Mouse (Mus musculus): ENCODE data around the gene Zfp106. TPM values are rescaled to one million over a fixed set of nuclear protein-coding genes. Genes with fewer than 3 reads are reported as not detected.

Zfp106 gene
- polyA plus RNA-seq, 1 experiment from 2014 or later = 61.8 TPM

DNA sequence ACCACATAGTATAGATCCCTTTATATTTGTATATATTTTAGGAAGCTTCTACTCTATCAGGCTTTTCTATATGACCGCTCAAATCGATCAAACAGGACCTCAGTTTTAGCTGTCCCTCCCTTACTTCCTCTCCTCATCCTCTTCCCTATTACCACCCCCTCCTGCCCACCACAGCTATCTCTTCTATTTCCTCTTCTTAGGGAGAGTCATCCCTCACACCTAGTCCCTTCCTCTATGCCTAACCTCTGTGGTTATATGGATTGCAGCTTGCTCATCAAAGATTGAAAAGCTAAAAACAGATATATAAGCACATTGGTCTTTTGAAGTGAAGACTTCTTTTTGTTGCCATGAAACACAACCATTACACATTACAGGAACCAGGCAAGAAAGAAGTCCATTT, 18.9 kb downstream of the Zfp106 start:
- H3K36me3 ChIP-seq = peaks cover 48% of the 10 kb centered on the region
- H3K4me1 ChIP-seq (replicated peaks) = no peaks in the 10 kb centered on the region
- no peaks in the 10 kb centered on the region for H3K27me3 ChIP-seq
- no peak overlapping the region for H3K4me3 ChIP-seq (replicated peaks)
- no peak overlapping the region for H3K9ac ChIP-seq (replicated peaks)
- no peak overlapping the region for H3K27ac ChIP-seq
- H3K4me2 ChIP-seq = no peak overlapping the region
- no peaks in the 10 kb centered on the region for H3K9me3 ChIP-seq
- no peak for ATAC-seq (ENCODE audit: insufficient number of reproducible peaks, insufficient read depth, low FRiP score, low TSS enrichment, low read depth)
- 100% methylated on average over 2 of the region's 2 CpGs for WGBS

DNA sequence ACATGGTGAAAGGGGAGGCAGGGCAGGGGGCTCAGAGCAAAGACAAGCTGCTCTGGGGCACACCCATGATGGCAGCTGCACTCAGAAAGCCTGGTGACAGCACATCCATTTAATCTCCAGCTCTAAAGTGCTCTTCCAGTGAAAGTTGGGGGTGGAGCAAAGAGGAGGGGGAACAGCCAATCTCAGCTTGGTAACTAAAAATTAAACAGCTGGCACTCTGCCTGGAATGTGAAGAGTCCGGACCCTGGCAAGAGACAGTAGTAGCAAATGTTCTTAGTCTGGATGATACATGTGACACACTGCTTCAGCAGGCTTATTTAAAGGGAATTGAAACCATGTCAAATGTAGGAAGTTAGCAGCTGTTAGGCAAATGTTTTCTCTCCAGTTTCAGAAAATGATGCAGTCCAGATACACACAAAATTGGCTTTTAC, 23.9 kb downstream of the Zfp106 start:
- no peak overlapping the region for H3K27ac ChIP-seq
- H3K9me3 ChIP-seq = no peaks in the 10 kb centered on the region
- H3K9ac ChIP-seq (replicated peaks) = no peak overlapping the region
- 57% methylated on average over 1 of the region's 1 CpGs for WGBS
- no peaks in the 10 kb centered on the region for H3K4me1 ChIP-seq (replicated peaks)
- H3K27me3 ChIP-seq = no peaks in the 10 kb centered on the region
- H3K4me2 ChIP-seq = no peak overlapping the region
- H3K36me3 ChIP-seq = peaks cover 43% of the 10 kb centered on the region
- 0 out of 2 replicates have a peak, but pooled peaks have one; percentile 31 for ATAC-seq (ENCODE audit: insufficient number of reproducible peaks, insufficient read depth, low FRiP score, low TSS enrichment, low read depth)
- H3K4me3 ChIP-seq (replicated peaks) = no peak overlapping the region

DNA sequence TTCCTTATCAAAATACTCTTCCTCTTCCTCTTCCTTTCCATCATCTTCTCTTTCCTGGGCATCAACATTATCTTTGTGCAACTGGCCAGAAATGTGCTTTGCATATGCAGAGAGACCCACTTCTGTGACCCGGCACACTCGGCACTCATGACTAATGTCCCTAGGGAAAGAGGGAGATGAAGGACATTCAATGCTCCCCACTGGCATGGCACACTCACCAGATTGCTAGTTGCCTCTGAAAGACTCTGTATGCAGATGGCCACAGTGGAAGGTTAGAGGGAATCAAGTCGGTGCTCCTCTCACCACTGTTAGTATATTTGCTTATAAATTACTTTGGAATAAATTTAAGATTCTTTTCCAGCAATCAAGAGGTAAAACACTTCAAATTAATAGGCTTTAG, 24.3 kb downstream of the Zfp106 start:
- peaks cover 43% of the 10 kb centered on the region for H3K36me3 ChIP-seq
- H3K27me3 ChIP-seq = no peaks in the 10 kb centered on the region
- H3K4me3 ChIP-seq (replicated peaks) = no peak overlapping the region
- no peak overlapping the region for H3K9ac ChIP-seq (replicated peaks)
- no peak overlapping the region for H3K4me2 ChIP-seq
- no peak for ATAC-seq (ENCODE audit: insufficient number of reproducible peaks, insufficient read depth, low FRiP score, low TSS enrichment, low read depth)
- no peaks in the 10 kb centered on the region for H3K9me3 ChIP-seq
- WGBS = 92% methylated on average over 3 of the region's 3 CpGs
- H3K27ac ChIP-seq = no peak overlapping the region
- H3K4me1 ChIP-seq (replicated peaks) = no peaks in the 10 kb centered on the region

DNA sequence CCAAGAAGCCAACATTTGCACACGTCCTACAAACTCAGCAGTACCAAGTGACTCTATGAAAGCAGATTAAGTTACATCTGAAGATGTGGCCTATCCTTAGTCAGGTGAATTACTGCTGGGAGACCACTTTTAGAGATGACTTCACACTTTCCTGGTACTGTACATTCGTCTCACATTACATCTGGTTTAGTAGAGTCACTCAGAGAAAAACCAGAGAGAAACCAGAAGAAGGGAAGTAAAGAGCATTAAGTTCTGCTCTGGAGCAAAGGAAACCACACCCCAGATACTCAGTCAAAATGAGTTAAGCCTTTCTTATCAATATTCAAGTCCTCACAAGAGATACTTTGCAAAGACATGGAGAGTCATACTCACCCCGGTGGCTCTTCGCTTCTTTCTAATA, 32.4 kb downstream of the Zfp106 start:
- H3K36me3 ChIP-seq = peaks cover 95% of the 10 kb centered on the region

DNA sequence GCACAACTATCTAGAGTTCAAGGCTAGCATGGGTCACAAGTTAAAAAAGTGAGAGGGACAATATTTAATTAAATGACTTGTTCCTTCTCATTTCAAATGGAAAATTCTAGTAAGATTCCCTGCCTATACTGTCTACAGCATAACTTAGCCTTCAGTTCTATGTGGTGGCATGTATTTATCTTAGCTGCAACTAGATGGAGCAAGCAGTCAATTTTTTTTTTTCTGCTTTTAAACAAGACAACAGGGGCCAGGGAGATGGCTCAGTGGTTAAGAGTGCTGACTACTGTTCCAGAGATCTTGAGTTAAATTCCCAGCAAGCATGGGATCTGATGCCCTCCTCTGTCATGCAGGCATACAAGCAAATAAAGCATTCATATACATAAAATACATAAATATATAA, 34.1 kb downstream of the Zfp106 start:
- Histone ChIP-seq H3K4me1 (replicated peaks) (no peaks in the 10 kb centered on the region), H3K36me3 (peaks cover 95% of the 10 kb centered on the region), H3K4me2 (no peak overlapping the region), H3K9ac (replicated peaks) (no peak overlapping the region), H3K9me3 (no peaks in the 10 kb centered on the region), H3K27ac (no peak overlapping the region), H3K4me3 (replicated peaks) (no peak overlapping the region), H3K27me3 (no peaks in the 10 kb centered on the region)
- ATAC-seq (ENCODE audit: insufficient number of reproducible peaks, insufficient read depth, low FRiP score, low TSS enrichment, low read depth) = no peak

More for the DNA sequence above, 32.4 kb downstream of the Zfp106 start:
- ATAC-seq (ENCODE audit: insufficient number of reproducible peaks, insufficient read depth, low FRiP score, low TSS enrichment, low read depth) = no peak
- no peak overlapping the region for H3K4me2 ChIP-seq
- no peaks in the 10 kb centered on the region for H3K27me3 ChIP-seq
- H3K9me3 ChIP-seq = no peaks in the 10 kb centered on the region
- H3K4me3 ChIP-seq (replicated peaks) = no peak overlapping the region
- 84% methylated on average over 4 of the region's 4 CpGs for WGBS
- no peak overlapping the region for H3K9ac ChIP-seq (replicated peaks)
- H3K4me1 ChIP-seq (replicated peaks) = no peaks in the 10 kb centered on the region
- no peak overlapping the region for H3K27ac ChIP-seq

DNA sequence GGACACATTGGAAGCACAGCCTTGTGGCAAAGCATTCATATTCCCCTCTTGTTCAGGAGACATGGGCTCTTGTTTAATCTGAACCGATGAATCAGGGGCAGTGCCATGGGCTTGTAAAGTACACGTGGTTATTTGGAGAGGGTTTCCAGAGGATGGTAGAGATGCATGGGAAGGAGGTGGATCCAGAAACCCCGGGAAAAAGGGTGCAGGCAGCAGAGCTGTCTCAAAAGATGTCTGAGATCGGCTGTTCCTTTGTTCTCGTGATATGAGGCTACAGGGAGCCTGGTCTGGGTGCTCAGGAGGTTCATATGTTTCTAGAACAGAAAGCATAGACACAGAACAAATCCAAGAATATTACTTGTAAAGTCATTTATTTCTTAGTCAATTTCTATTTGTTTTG, 36.9 kb downstream of the Zfp106 start:
- Histone ChIP-seq H3K4me3 (replicated peaks) (no peak overlapping the region), H3K9me3 (no peaks in the 10 kb centered on the region), H3K4me2 (no peak overlapping the region), H3K27ac (no peak overlapping the region), H3K4me1 (replicated peaks) (no peaks in the 10 kb centered on the region), H3K36me3 (peaks cover 96% of the 10 kb centered on the region), H3K27me3 (no peaks in the 10 kb centered on the region), H3K9ac (replicated peaks) (no peak overlapping the region)
- no peak for ATAC-seq (ENCODE audit: insufficient number of reproducible peaks, insufficient read depth, low FRiP score, low TSS enrichment, low read depth)
- WGBS = 89% methylated on average over 5 of the region's 5 CpGs

DNA sequence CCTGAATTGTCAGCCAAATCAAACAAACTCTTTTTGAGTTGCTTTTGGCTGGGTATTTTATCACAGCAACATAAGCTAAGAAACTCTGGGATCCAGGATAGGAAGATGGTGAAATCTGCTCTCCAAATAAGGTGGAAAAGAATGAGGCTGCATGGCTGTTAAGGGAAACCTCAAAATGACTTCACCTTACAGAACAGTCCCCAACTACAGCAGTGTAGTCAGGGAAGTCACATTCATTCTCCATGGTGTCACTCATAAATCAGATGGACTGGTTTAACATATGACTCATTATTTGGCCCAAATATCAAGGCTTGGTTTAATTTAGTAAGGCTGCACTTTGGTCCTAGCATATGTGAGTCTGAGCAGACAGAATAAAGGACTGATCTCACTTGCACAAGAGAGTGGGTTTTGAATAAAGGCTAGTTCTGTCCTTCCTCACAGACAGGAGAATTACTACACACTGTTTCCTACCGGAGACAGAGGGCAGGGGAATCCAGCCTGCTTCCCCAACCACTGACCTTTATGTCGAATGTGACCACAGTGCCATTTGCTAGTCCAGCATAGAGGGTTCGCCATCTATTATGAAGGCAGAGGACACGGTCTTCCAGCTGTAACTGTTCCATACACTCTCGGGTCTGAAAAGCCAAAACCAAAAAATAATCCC, 45.0 kb downstream of the Zfp106 start:
- Histone ChIP-seq H3K9me3 (no peaks in the 10 kb centered on the region), H3K4me2 (no peak overlapping the region), H3K4me3 (replicated peaks) (no peak overlapping the region), H3K36me3 (peaks cover 97% of the 10 kb centered on the region), H3K9ac (replicated peaks) (no peak overlapping the region), H3K4me1 (replicated peaks) (no peaks in the 10 kb centered on the region), H3K27ac (no peak overlapping the region), H3K27me3 (no peaks in the 10 kb centered on the region)
- WGBS = 89% methylated on average over 5 of the region's 5 CpGs
- ATAC-seq (ENCODE audit: insufficient number of reproducible peaks, insufficient read depth, low FRiP score, low TSS enrichment, low read depth) = no peak

DNA sequence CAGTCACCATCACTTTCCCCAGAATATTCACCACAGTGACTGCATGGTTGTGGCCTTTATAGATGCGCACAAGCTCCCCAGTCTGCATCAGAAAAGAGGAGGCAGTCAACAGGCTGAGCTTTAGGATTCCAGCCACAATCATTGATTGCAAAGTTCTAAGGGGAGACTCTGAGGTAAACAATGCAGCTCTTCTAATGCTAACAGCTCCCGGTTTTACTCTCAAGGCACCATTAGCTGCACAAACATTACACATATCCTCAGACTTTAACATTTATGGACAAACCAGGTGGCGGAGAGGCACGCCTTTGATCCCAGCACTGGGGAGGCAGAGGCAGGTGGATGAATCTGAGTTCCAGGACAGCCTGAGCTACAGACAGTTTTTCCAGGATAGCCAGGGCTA, 49.5 kb downstream of the Zfp106 start:
- Histone ChIP-seq H3K36me3 (peaks cover 84% of the 10 kb centered on the region), H3K27ac (no peak overlapping the region), H3K27me3 (no peaks in the 10 kb centered on the region), H3K4me3 (replicated peaks) (no peak overlapping the region), H3K4me1 (replicated peaks) (no peaks in the 10 kb centered on the region), H3K9me3 (no peaks in the 10 kb centered on the region), H3K4me2 (no peak overlapping the region), H3K9ac (replicated peaks) (no peak overlapping the region)
- no peak for ATAC-seq (ENCODE audit: insufficient number of reproducible peaks, insufficient read depth, low FRiP score, low TSS enrichment, low read depth)
- WGBS = 94% methylated on average over 4 of the region's 4 CpGs

DNA sequence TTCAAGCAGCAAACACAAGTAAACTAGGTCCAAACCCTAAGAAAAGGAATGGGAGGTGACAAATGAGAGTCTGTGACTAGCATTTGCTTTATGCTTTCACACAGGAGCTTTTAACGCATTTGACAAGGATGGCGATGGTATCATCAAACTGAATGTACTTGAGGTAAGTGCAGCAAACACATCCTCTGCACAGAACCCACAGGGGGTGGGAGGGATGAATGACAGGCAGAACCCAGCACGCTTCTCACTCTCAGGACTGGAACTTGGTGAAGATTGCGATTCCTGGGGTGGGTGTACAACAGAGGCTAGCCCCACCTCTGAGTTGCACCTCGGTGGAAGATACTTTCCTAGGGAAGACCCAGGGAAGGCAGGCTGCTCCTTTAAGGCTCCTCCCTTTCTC, 59.7 kb downstream of the Zfp106 start:
- Histone ChIP-seq H3K4me1 (replicated peaks) (peaks cover 12% of the 10 kb centered on the region; the same call in 1 of the 2 replicates), H3K4me3 (replicated peaks) (no peak overlapping the region), H3K27me3 (no peaks in the 10 kb centered on the region), H3K9ac (replicated peaks) (no peak overlapping the region), H3K4me2 (no peak overlapping the region), H3K27ac (no peak overlapping the region), H3K36me3 (peaks cover 36% of the 10 kb centered on the region), H3K9me3 (no peaks in the 10 kb centered on the region)
- no peak for ATAC-seq (ENCODE audit: insufficient number of reproducible peaks, insufficient read depth, low FRiP score, low TSS enrichment, low read depth)
- 71% methylated on average over 5 of the region's 5 CpGs for WGBS

DNA sequence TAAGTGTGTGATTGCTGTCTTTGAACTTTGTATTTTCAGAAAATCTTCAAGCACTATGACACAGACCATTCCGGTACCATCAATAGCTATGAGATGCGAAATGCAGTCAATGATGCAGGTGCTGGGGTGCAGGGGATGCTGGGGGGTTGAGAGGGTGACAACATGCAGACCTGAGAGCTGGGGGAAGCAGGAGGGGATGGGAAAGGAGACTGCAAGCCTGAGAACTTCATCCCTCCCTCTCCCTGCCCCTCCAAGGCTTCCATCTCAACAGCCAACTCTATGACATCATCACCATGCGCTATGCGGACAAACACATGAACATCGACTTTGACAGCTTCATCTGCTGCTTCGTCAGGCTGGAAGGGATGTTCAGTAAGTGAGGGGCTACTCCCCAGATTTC, 60.5 kb downstream of the Zfp106 start:
- Histone ChIP-seq H3K4me3 (replicated peaks) (no peak overlapping the region), H3K4me1 (replicated peaks) (peaks cover 12% of the 10 kb centered on the region; the same call in 1 of the 2 replicates), H3K27me3 (no peaks in the 10 kb centered on the region), H3K9me3 (no peaks in the 10 kb centered on the region), H3K4me2 (no peak overlapping the region), H3K36me3 (peaks cover 27% of the 10 kb centered on the region), H3K9ac (replicated peaks) (no peak overlapping the region), H3K27ac (no peak overlapping the region)
- 88% methylated on average over 6 of the region's 6 CpGs for WGBS
- no peak for ATAC-seq (ENCODE audit: insufficient number of reproducible peaks, insufficient read depth, low FRiP score, low TSS enrichment, low read depth)

DNA sequence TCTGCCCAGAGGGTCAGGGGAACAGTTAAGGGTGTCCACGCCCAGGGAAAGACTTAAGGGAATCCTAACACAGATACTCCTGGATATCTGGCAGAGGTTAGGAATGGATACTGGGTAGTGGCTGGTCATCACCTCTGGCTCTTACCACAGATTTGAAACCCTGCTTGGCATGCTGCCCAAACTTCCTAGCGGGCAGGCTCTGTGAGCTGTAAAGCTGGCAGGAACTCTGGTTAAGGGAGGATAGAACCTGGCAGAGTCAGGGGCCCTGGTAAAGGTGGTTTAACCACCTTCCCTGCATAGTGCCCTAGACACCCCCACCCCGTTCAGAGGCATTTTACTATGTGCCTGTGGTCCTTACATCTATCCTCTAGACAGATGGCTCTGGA, 61.0 kb downstream of the Zfp106 start:
- Histone ChIP-seq H3K27ac (no peak overlapping the region), H3K27me3 (no peaks in the 10 kb centered on the region), H3K36me3 (peaks cover 24% of the 10 kb centered on the region), H3K9ac (replicated peaks) (no peak overlapping the region), H3K4me1 (replicated peaks) (peaks cover 12% of the 10 kb centered on the region; the same call in 1 of the 2 replicates), H3K4me2 (no peak overlapping the region), H3K9me3 (no peaks in the 10 kb centered on the region), H3K4me3 (replicated peaks) (no peak overlapping the region)
- no peak for ATAC-seq (ENCODE audit: insufficient number of reproducible peaks, insufficient read depth, low FRiP score, low TSS enrichment, low read depth)
- WGBS = 79% methylated on average over 3 of the region's 3 CpGs

DNA sequence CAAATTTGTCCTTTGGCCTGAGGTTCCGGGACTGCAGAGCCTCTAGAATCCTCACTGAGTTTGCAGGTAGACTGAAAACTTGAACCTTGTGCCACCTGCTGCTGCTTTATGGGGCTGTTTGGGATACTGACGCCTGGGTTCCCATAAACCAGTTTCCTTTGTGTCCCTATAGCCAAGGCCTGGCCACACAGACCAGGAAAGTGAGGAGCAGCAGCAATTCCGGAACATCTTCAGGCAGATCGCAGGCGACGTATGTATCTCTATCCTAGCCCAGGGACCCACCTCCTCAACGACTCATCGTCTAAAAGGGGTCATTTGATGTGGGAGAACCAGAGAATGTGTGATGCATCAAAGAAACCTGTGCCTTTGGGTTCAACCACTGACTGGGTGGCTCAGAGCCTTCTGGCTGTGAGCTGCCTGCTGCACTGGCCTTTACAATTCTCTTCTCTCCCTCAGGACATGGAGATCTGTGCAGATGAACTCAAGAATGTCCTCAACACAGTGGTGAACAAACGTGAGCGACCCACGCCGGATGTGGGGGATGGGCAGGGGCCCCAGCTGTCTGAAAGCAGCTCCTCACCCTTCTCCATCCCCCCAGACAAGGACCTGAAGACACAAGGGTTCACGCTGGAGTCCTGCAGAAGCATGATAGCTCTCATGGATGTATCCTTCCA, 61.6 kb downstream of the Zfp106 start:
- Histone ChIP-seq H3K4me2 (no peak overlapping the region), H3K9ac (replicated peaks) (no peak overlapping the region), H3K36me3 (peaks cover 22% of the 10 kb centered on the region), H3K4me1 (replicated peaks) (peaks cover 12% of the 10 kb centered on the region; the same call in 1 of the 2 replicates), H3K27ac (no peak overlapping the region), H3K9me3 (no peaks in the 10 kb centered on the region), H3K27me3 (no peaks in the 10 kb centered on the region), H3K4me3 (replicated peaks) (no peak overlapping the region)
- ATAC-seq (ENCODE audit: insufficient number of reproducible peaks, insufficient read depth, low FRiP score, low TSS enrichment, low read depth) = no peak
- WGBS = 65% methylated on average over 13 of the region's 13 CpGs
